Mouse (Mus musculus): ENCODE results near the gene Cyren. TPM values are rescaled to one million over a fixed set of nuclear protein-coding genes. Genes with fewer than 3 reads are reported as not detected.

Gene Cyren
- polyA plus RNA-seq, 1 experiment from 2014 or later: 11.2 TPM

GRCm38 (mm10) chr6:34899127-34899526 lies 21.3 kb upstream of the Cyren start:
- H3K27me3 ChIP-seq (replicated peaks): no peaks in the 10 kb centered on the region
- H3K4me2 ChIP-seq: no peak overlapping the region
- H3K4me3 ChIP-seq: no peak overlapping the region
- H3K4me1 ChIP-seq (replicated peaks): peaks cover 52% of the 10 kb centered on the region
- 43% methylated on average over 2 of the region's 2 CpGs for WGBS
- no peaks in the 10 kb centered on the region for H3K9me3 ChIP-seq (replicated peaks)
- ATAC-seq (ENCODE audit: insufficient number of reproducible peaks, low FRiP score): peak; percentile 54; the same call in 1 of the 2 replicates
- no peak overlapping the region for H3K9ac ChIP-seq
- peak overlapping the region; percentile 70 for H3K27ac ChIP-seq (ENCODE audit: poor library complexity, severe bottlenecking)
- H3K36me3 ChIP-seq: peaks cover 52% of the 10 kb centered on the region

GRCm38 (mm10) chr6:34896168-34896780 lies 18.4 kb upstream of the Cyren start:
- WGBS: 61% methylated on average over 16 of the region's 16 CpGs
- no peak overlapping the region for H3K4me3 ChIP-seq
- no peak overlapping the region for H3K4me2 ChIP-seq
- H3K9ac ChIP-seq: no peak overlapping the region
- H3K27ac ChIP-seq (ENCODE audit: poor library complexity, severe bottlenecking): no peak overlapping the region
- no peaks in the 10 kb centered on the region for H3K27me3 ChIP-seq (replicated peaks)
- peaks cover 73% of the 10 kb centered on the region for H3K36me3 ChIP-seq
- H3K9me3 ChIP-seq (replicated peaks): no peaks in the 10 kb centered on the region
- ATAC-seq (ENCODE audit: insufficient number of reproducible peaks, low FRiP score): no peak; the same call in 1 of the 2 replicates
- H3K4me1 ChIP-seq (replicated peaks): peaks cover 24% of the 10 kb centered on the region

GRCm38 (mm10) chr6:34895569-34895968 lies 17.7 kb upstream of the Cyren start:
- 82% methylated on average over 7 of the region's 7 CpGs for WGBS
- H3K36me3 ChIP-seq: peaks cover 75% of the 10 kb centered on the region

GRCm38 (mm10) chr6:34889185-34889584 lies 11.3 kb upstream of the Cyren start:
- ATAC-seq (ENCODE audit: insufficient number of reproducible peaks, low FRiP score): no peak
- H3K36me3 ChIP-seq: peaks cover 93% of the 10 kb centered on the region

More at GRCm38 (mm10) chr6:34895569-34895968, 17.7 kb upstream of the Cyren start:
- Histone ChIP-seq H3K4me3 (no peak overlapping the region), H3K9me3 (replicated peaks) (no peaks in the 10 kb centered on the region), H3K27me3 (replicated peaks) (no peaks in the 10 kb centered on the region), H3K4me1 (replicated peaks) (peaks cover 21% of the 10 kb centered on the region), H3K4me2 (no peak overlapping the region), H3K9ac (no peak overlapping the region), H3K27ac (ENCODE audit: poor library complexity, severe bottlenecking) (no peak overlapping the region)
- no peak for ATAC-seq (ENCODE audit: insufficient number of reproducible peaks, low FRiP score)

GRCm38 (mm10) chr6:34887131-34887850 lies 9.4 kb upstream of the Cyren start:
- 68% methylated on average over 6 of the region's 6 CpGs for WGBS
- 0 out of 2 replicates have a peak overlapping the region, but pooled peaks have one; percentile 28 for H3K9ac ChIP-seq
- H3K4me2 ChIP-seq: no peak overlapping the region
- H3K27me3 ChIP-seq (replicated peaks): no peaks in the 10 kb centered on the region
- peak overlapping the region; percentile 12; the same call in 1 of the 2 replicates for H3K27ac ChIP-seq (ENCODE audit: poor library complexity, severe bottlenecking)
- H3K4me3 ChIP-seq: no peak overlapping the region
- H3K4me1 ChIP-seq (replicated peaks): peaks cover 29% of the 10 kb centered on the region
- no peak for ATAC-seq (ENCODE audit: insufficient number of reproducible peaks, low FRiP score)
- peaks cover 92% of the 10 kb centered on the region for H3K36me3 ChIP-seq
- no peaks in the 10 kb centered on the region for H3K9me3 ChIP-seq (replicated peaks)

More at GRCm38 (mm10) chr6:34889185-34889584, 11.3 kb upstream of the Cyren start:
- Histone ChIP-seq H3K9me3 (replicated peaks) (no peaks in the 10 kb centered on the region), H3K4me1 (replicated peaks) (peaks cover 29% of the 10 kb centered on the region), H3K27ac (ENCODE audit: poor library complexity, severe bottlenecking) (no peak overlapping the region), H3K4me2 (no peak overlapping the region), H3K27me3 (replicated peaks) (no peaks in the 10 kb centered on the region), H3K9ac (no peak overlapping the region), H3K4me3 (no peak overlapping the region)
- 70% methylated on average over 4 of the region's 4 CpGs for WGBS

- Histone ChIP-seq H3K4me2 (no peak overlapping the region), H3K4me1 (replicated peaks) (peaks cover 26% of the 10 kb centered on the region), H3K9ac (no peak overlapping the region), H3K4me3 (no peak overlapping the region), H3K9me3 (replicated peaks) (no peaks in the 10 kb centered on the region), H3K27ac (ENCODE audit: poor library complexity, severe bottlenecking) (no peak overlapping the region), H3K36me3 (peaks cover 89% of the 10 kb centered on the region), H3K27me3 (replicated peaks) (no peaks in the 10 kb centered on the region)
- 80% methylated on average over 7 of the region's 7 CpGs for WGBS
- ATAC-seq (ENCODE audit: insufficient number of reproducible peaks, low FRiP score): no peak
Observed at GRCm38 (mm10) chr6:34884724-34885123, 6.9 kb upstream of the Cyren start.

GRCm38 (mm10) chr6:34879911-34880475 lies 2.1 kb upstream of the Cyren start:
- Histone ChIP-seq H3K36me3 (peaks cover 56% of the 10 kb centered on the region), H3K27me3 (replicated peaks) (no peaks in the 10 kb centered on the region), H3K4me3 (no peak overlapping the region), H3K9me3 (replicated peaks) (no peaks in the 10 kb centered on the region), H3K27ac (ENCODE audit: poor library complexity, severe bottlenecking) (no peak overlapping the region), H3K9ac (no peak overlapping the region), H3K4me1 (replicated peaks) (peaks cover 32% of the 10 kb centered on the region), H3K4me2 (no peak overlapping the region)
- ATAC-seq (ENCODE audit: insufficient number of reproducible peaks, low FRiP score): no peak
- 60% methylated on average over 6 of the region's 6 CpGs for WGBS

GRCm38 (mm10) chr6:34879101-34879740 lies 1.4 kb upstream of the Cyren start:
- Histone ChIP-seq H3K36me3 (peaks cover 48% of the 10 kb centered on the region), H3K4me3 (no peak overlapping the region), H3K9me3 (replicated peaks) (no peaks in the 10 kb centered on the region), H3K4me1 (replicated peaks) (peaks cover 39% of the 10 kb centered on the region), H3K4me2 (no peak overlapping the region), H3K9ac (no peak overlapping the region), H3K27ac (ENCODE audit: poor library complexity, severe bottlenecking) (no peak overlapping the region), H3K27me3 (replicated peaks) (no peaks in the 10 kb centered on the region)
- no peak for ATAC-seq (ENCODE audit: insufficient number of reproducible peaks, low FRiP score)
- 88% methylated on average over 16 of the region's 16 CpGs for WGBS

GRCm38 (mm10) chr6:34876835-34877156 lies 1.1 kb downstream of the Cyren start:
- H3K4me3 ChIP-seq: peak overlapping the region; percentile 73
- H3K9ac ChIP-seq: peak overlapping the region; percentile 88
- H3K27me3 ChIP-seq (replicated peaks): no peaks in the 10 kb centered on the region
- H3K27ac ChIP-seq (ENCODE audit: poor library complexity, severe bottlenecking): peak overlapping the region; percentile 93
- 24% methylated on average over 2 of the region's 2 CpGs for WGBS
- H3K4me1 ChIP-seq (replicated peaks): peaks cover 45% of the 10 kb centered on the region
- ATAC-seq (ENCODE audit: insufficient number of reproducible peaks, low FRiP score): peak; percentile 63; the same call in 1 of the 2 replicates
- H3K4me2 ChIP-seq: peak overlapping the region; percentile 68
- peaks cover 30% of the 10 kb centered on the region for H3K36me3 ChIP-seq
- H3K9me3 ChIP-seq (replicated peaks): no peaks in the 10 kb centered on the region

GRCm38 (mm10) chr6:34875966-34876834 lies 1.7 kb downstream of the Cyren start:
- Histone ChIP-seq H3K9ac (peak overlapping the region; percentile 88), H3K4me3 (0 out of 2 replicates have a peak overlapping the region, but pooled peaks have one; percentile 73), H3K36me3 (peaks cover 27% of the 10 kb centered on the region), H3K4me2 (peak overlapping the region; percentile 68), H3K27ac (ENCODE audit: poor library complexity, severe bottlenecking) (peak overlapping the region; percentile 93), H3K4me1 (replicated peaks) (peaks cover 45% of the 10 kb centered on the region), H3K27me3 (replicated peaks) (no peaks in the 10 kb centered on the region), H3K9me3 (replicated peaks) (no peaks in the 10 kb centered on the region)
- ATAC-seq (ENCODE audit: insufficient number of reproducible peaks, low FRiP score): peak; percentile 28; the same call in 1 of the 2 replicates
- WGBS: 24% methylated on average over 12 of the region's 12 CpGs
